Mouse (Mus musculus) embryonic facial prominence, embryonic 12.5 days (tissue): ENCODE measurements around the gene Sez6l. TPM values are rescaled to one million over a fixed set of nuclear protein-coding genes. Genes with fewer than 3 reads are reported as not detected.

Experiments
- ATAC-seq: fragments of 200-750 bp; cut with Nextera tagmentation; 2 replicates; pipeline ENCODE4 v1.8.0; 2017; ENCODE audit not compliant: insufficient number of reproducible peaks, insufficient read depth, low FRiP score, low TSS enrichment
- H3K27ac ChIP-seq: fragments of 300-500 bp; sonication (generic); 2 replicates; pipeline ENCODE4 v1.5.1; 2016; ENCODE audit warnings: mild to moderate bottlenecking
- H3K27me3 ChIP-seq: fragments of 300-500 bp; sonication (generic); 2 replicates; pipeline ENCODE4 v1.6.1; 2016; ENCODE audit warnings: mild to moderate bottlenecking, moderate library complexity
- H3K36me3 ChIP-seq: fragments of 300-500 bp; sonication (generic); 2 replicates; pipeline ENCODE4 v1.6.1; 2016; ENCODE audit warnings: mild to moderate bottlenecking
- H3K4me1 ChIP-seq: fragments of 300-500 bp; sonication (generic); 2 replicates; pipeline ENCODE4 v1.6.1; 2016
- H3K4me2 ChIP-seq: fragments of 300-500 bp; sonication (generic); replicated peaks from 2 replicates; pipeline ENCODE4 v1.6.1; 2016; ENCODE audit warnings: mild to moderate bottlenecking, moderate library complexity
- H3K4me3 ChIP-seq: fragments of 300-500 bp; sonication (generic); 2 replicates; pipeline ENCODE4 v1.5.1; 2016; ENCODE audit warnings: mild to moderate bottlenecking
- H3K9ac ChIP-seq: fragments of 300-500 bp; sonication (generic); 2 replicates; pipeline ENCODE4 v1.6.1; 2016; ENCODE audit warnings: mild to moderate bottlenecking, moderate library complexity
- H3K9me3 ChIP-seq: fragments of 300-500 bp; sonication (generic); 2 replicates; pipeline ENCODE4 v1.6.1; 2016; ENCODE audit warnings: mild to moderate bottlenecking, moderate library complexity
- WGBS: fragments of 180-500 bp; shearing (Covaris S2); methylation state at CpG from one replicate; pipeline ENCODE4 v1.1.7; 2016; 5-methylcytosine and 5-hydroxymethylcytosine counted together
- polyA plus RNA-seq: library from polyadenylated mRNA; unstranded; fragments of >200 nt; fragmentation: Nextera tagmentation; extraction: Ambion mirVana; gene quantifications from 2 replicates; pipeline ENCODE4 v1.2.1, GENCODE M21; 2016

The Sez6l gene
- 0.77 and 1.1 TPM in 2 replicates for polyA plus RNA-seq

GRCm38 (mm10) chr5:112576993-112577670, at the start of gene Sez6l:
Gene Sez6l, minus strand, starts transcription at chr5:112577185.
- Histone ChIP-seq H3K27me3 (peaks cover 68% of the 10 kb centered on the region), H3K4me2 (peak within 1 kb of the TSS; percentile 60), H3K36me3 (no peaks in the 10 kb centered on the region), H3K4me1 (peaks cover 16% of the 10 kb centered on the region), H3K9ac (peak within 1 kb of the TSS; percentile 38), H3K27ac (no peak within 1 kb of the TSS), H3K9me3 (no peaks in the 10 kb centered on the region), H3K4me3 (peak within 1 kb of the TSS; percentile 40)
- 1% methylated on average over 47 of the region's 50 CpGs for WGBS
- peak; percentile 42; the same call in 1 of the 2 replicates for ATAC-seq

DNA sequence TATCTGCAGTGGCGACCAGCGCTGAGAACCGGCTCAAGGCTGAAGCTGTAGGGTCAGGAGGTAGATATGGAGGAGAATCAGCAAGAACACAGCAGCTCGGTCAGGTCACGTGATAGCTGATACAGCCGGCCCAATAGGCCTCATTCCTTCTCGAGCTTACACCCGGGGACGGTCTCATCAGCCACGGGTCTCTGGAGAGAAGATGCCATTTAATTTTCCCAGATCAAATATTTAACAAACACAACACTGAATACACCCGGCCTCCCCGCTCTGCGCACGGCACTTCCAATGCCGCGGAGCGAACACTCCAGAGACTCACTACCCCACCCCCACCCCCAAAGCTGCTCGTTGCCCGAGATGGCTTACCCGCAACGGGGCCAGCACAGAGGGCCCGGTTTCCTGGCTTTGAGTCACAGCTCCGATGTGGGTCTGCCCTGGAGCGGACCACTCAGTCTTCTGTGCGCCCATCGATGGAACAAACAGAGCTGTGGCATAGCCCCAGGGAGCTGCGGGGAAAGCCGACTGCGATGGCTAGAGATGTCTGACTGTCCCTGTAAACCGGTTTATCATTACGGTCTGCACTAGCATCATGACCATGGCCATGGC, 48.7 kb upstream of the Sez6l start:
- peaks cover 14% of the 10 kb centered on the region for H3K4me1 ChIP-seq
- H3K27ac ChIP-seq = no peak overlapping the region
- H3K9ac ChIP-seq = no peak overlapping the region
- H3K27me3 ChIP-seq = peaks cover 5% of the 10 kb centered on the region; the same call in 1 of the 2 replicates
- H3K4me3 ChIP-seq = no peak overlapping the region
- no peaks in the 10 kb centered on the region for H3K36me3 ChIP-seq
- H3K4me2 ChIP-seq = peak overlapping the region; percentile 21
- 0 out of 2 replicates have a peak, but pooled peaks have one; percentile 10 for ATAC-seq
- no peaks in the 10 kb centered on the region for H3K9me3 ChIP-seq
- 36% methylated on average over 31 of the region's 31 CpGs for WGBS

DNA sequence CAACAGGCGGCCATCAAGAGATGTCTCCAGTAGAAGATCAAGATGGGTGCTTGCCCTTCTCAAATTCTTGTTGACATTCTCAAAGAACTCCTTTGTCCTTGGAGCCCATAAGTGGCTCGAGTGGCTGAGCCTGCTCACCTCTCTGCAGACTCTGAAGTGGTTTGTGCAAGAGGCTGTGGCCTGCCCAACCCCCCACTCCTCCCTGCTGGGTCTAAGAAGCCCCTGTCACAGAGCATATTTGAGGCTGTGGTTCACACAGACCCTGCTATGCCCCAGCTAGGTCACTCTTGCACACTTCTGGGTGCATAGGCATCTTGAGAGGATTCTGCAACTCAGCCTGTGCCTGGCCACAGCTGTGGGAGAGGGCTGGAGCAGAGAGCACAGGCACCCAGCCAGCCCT, 46.0 kb upstream of the Sez6l start:
- ATAC-seq = no peak
- no peaks in the 10 kb centered on the region for H3K9me3 ChIP-seq
- WGBS = 28% methylated on average over 2 of the region's 2 CpGs
- H3K27me3 ChIP-seq = peaks cover 5% of the 10 kb centered on the region; the same call in 1 of the 2 replicates
- no peaks in the 10 kb centered on the region for H3K36me3 ChIP-seq
- H3K4me3 ChIP-seq = no peak overlapping the region
- H3K9ac ChIP-seq = no peak overlapping the region
- peaks cover 14% of the 10 kb centered on the region for H3K4me1 ChIP-seq
- H3K4me2 ChIP-seq = no peak overlapping the region
- no peak overlapping the region for H3K27ac ChIP-seq

- H3K27ac ChIP-seq = no peak overlapping the region
- H3K4me3 ChIP-seq = no peak overlapping the region
- H3K4me2 ChIP-seq = no peak overlapping the region
- H3K9ac ChIP-seq = no peak overlapping the region
- no peak for ATAC-seq
- H3K9me3 ChIP-seq = no peaks in the 10 kb centered on the region
- no peaks in the 10 kb centered on the region for H3K36me3 ChIP-seq
- H3K27me3 ChIP-seq = no peaks in the 10 kb centered on the region
- no peaks in the 10 kb centered on the region; the same call in 1 of the 2 replicates for H3K4me1 ChIP-seq
- WGBS = 55% methylated on average over 3 of the region's 3 CpGs
These were observed 43.3 kb upstream of the Sez6l start for GRCm38 (mm10) chr5:112620256-112620655.

GRCm38 (mm10) chr5:112619344-112619743, 42.4 kb upstream of the Sez6l start:
- Histone ChIP-seq H3K36me3 (no peaks in the 10 kb centered on the region), H3K4me2 (no peak overlapping the region), H3K9ac (no peak overlapping the region), H3K9me3 (no peaks in the 10 kb centered on the region), H3K4me1 (no peaks in the 10 kb centered on the region; the same call in 1 of the 2 replicates), H3K27ac (no peak overlapping the region), H3K27me3 (no peaks in the 10 kb centered on the region), H3K4me3 (no peak overlapping the region)
- WGBS = 84% methylated on average over 3 of the region's 3 CpGs
- ATAC-seq = no peak

DNA sequence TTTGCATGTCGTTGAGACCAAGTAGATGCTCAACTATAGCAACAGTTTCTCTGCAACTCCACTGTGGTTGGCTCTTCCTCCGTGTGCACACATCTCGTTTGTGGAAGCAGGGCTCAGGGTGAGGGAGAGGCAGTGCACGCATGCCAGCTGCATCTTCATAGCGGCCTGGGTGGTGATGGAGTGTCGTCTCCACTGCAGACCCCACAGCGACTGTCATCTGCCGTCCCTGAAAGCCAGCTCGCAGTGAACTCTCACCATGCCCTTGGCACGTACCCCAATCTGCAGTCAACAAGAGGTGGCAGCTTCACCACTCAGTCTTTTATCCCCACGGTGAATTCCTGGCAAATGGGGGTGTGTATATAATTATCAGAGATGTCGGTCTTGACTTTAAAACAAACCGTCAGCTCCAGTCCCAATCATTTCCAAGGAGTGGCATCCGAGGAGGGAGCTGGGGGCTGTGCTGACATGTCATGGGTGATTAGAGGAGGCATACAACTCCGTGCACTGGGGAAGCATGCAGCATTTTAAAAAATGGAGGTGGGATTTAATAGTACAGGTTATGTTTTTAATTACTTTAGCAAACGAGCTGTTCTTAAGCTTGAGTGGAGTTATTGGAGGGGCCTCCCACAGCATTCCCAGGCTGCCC, 40.7 kb upstream of the Sez6l start:
- H3K27me3 ChIP-seq = no peaks in the 10 kb centered on the region
- no peak overlapping the region for H3K27ac ChIP-seq
- no peaks in the 10 kb centered on the region for H3K9me3 ChIP-seq
- ATAC-seq = no peak
- H3K4me3 ChIP-seq = no peak overlapping the region
- H3K36me3 ChIP-seq = no peaks in the 10 kb centered on the region
- no peak overlapping the region for H3K4me2 ChIP-seq
- H3K9ac ChIP-seq = no peak overlapping the region
- 71% methylated on average over 16 of the region's 16 CpGs for WGBS
- no peaks in the 10 kb centered on the region; the same call in 1 of the 2 replicates for H3K4me1 ChIP-seq

- 79% methylated on average over 7 of the region's 7 CpGs for WGBS
- H3K36me3 ChIP-seq = no peaks in the 10 kb centered on the region
- H3K4me3 ChIP-seq = no peak overlapping the region
- no peak overlapping the region for H3K27ac ChIP-seq
- H3K4me2 ChIP-seq = no peak overlapping the region
- H3K9ac ChIP-seq = no peak overlapping the region
- no peak for ATAC-seq
- no peaks in the 10 kb centered on the region for H3K9me3 ChIP-seq
- H3K4me1 ChIP-seq = no peaks in the 10 kb centered on the region; the same call in 1 of the 2 replicates
- H3K27me3 ChIP-seq = no peaks in the 10 kb centered on the region
These were observed 39.1 kb upstream of the Sez6l start for GRCm38 (mm10) chr5:112615946-112616617.

- peak overlapping the region; percentile 51 for H3K27ac ChIP-seq
- no peaks in the 10 kb centered on the region for H3K36me3 ChIP-seq
- H3K4me2 ChIP-seq = no peak overlapping the region
- no peak overlapping the region for H3K4me3 ChIP-seq
- H3K4me1 ChIP-seq = peaks cover 23% of the 10 kb centered on the region
- no peak overlapping the region for H3K9ac ChIP-seq
- no peak for ATAC-seq
- no peaks in the 10 kb centered on the region for H3K27me3 ChIP-seq
- H3K9me3 ChIP-seq = no peaks in the 10 kb centered on the region
- WGBS = 27% methylated on average over 9 of the region's 9 CpGs
These were observed 31.0 kb upstream of the Sez6l start for GRCm38 (mm10) chr5:112607867-112608516.

- no peak overlapping the region for H3K4me3 ChIP-seq
- H3K9ac ChIP-seq = no peak overlapping the region
- no peak overlapping the region for H3K4me2 ChIP-seq
- no peaks in the 10 kb centered on the region for H3K9me3 ChIP-seq
- peaks cover 23% of the 10 kb centered on the region for H3K4me1 ChIP-seq
- no peak for ATAC-seq
- peak overlapping the region; percentile 51 for H3K27ac ChIP-seq
- no peaks in the 10 kb centered on the region for H3K36me3 ChIP-seq
- H3K27me3 ChIP-seq = no peaks in the 10 kb centered on the region
- 65% methylated on average over 2 of the region's 2 CpGs for WGBS
These were observed 30.1 kb upstream of the Sez6l start for GRCm38 (mm10) chr5:112607119-112607518.

DNA sequence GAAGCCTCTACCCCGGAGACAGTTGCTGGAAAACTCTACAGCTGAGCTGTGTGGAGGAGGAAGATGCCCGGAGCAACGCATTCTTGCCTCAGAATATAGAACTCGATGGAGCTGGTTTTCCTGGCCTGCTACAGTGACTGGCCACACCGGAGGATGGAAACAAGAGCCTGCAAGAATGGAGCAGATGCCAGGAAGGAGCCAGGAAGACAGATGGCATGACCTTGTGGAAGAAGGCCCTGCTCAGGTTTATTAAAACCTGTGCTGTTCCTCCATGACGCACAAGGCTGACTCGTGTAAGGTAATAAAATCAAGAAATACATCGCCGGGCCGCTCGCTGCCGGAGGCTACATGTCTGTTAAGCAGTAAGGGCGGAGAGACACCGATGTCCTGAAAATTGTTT, 28.4 kb upstream of the Sez6l start:
- Histone ChIP-seq H3K36me3 (no peaks in the 10 kb centered on the region), H3K9ac (no peak overlapping the region), H3K4me2 (no peak overlapping the region), H3K27me3 (no peaks in the 10 kb centered on the region), H3K9me3 (no peaks in the 10 kb centered on the region), H3K27ac (no peak overlapping the region), H3K4me3 (no peak overlapping the region), H3K4me1 (peaks cover 23% of the 10 kb centered on the region)
- ATAC-seq = no peak
- 74% methylated on average over 14 of the region's 14 CpGs for WGBS

- Histone ChIP-seq H3K36me3 (no peaks in the 10 kb centered on the region), H3K4me2 (no peak overlapping the region), H3K4me1 (peaks cover 23% of the 10 kb centered on the region), H3K27ac (no peak overlapping the region), H3K9ac (no peak overlapping the region), H3K27me3 (no peaks in the 10 kb centered on the region), H3K4me3 (no peak overlapping the region), H3K9me3 (no peaks in the 10 kb centered on the region)
- 75% methylated on average over 1 of the region's 1 CpGs for WGBS
- ATAC-seq = no peak
These were observed 27.3 kb upstream of the Sez6l start for GRCm38 (mm10) chr5:112604251-112604650.
